Mouse (Mus musculus) liver, adult 2 months (tissue): ENCODE results near the gene Tead1. TPM values are rescaled to one million over a fixed set of nuclear protein-coding genes. Genes with fewer than 3 reads are reported as not detected.

ENCODE experiments used
- DNase-seq: peaks from one replicate; pipeline ENCODE4 v3.0.0-alpha.2; 2011; ENCODE audit warnings: low read depth, low spot score; ENCODE audit errors: extremely low read depth
- H3K27ac ChIP-seq: fragments of 200-500 bp; replicated peaks from 2 replicates; pipeline ENCODE4 v1.5.1; 2012; ENCODE audit warnings: low read depth, mild to moderate bottlenecking, control low read depth, inconsistent platforms, low read length; ENCODE audit not compliant: insufficient read depth
- H3K27me3 ChIP-seq: fragments of 200-500 bp; 2 replicates; pipeline ENCODE4 v1.6.1; 2012; ENCODE audit warnings: mild to moderate bottlenecking, moderate library complexity, low read length, inconsistent platforms; ENCODE audit not compliant: control insufficient read depth, insufficient read depth
- H3K36me3 ChIP-seq: fragments of 200-500 bp; 2 replicates; pipeline ENCODE4 v1.6.1; 2012; ENCODE audit warnings: low read length, inconsistent platforms; ENCODE audit not compliant: control insufficient read depth, insufficient read depth
- H3K4me1 ChIP-seq: fragments of 200-500 bp; 2 replicates; pipeline ENCODE4 v1.6.1; 2011; ENCODE audit warnings: low read length; ENCODE audit not compliant: control insufficient read depth, insufficient read depth
- H3K4me3 ChIP-seq: fragments of 200-500 bp; 2 replicates; pipeline ENCODE4 v1.5.1; 2011; ENCODE audit warnings: low read depth, mild to moderate bottlenecking, control low read depth, low read length, moderate library complexity; ENCODE audit not compliant: insufficient read depth
- H3K79me2 ChIP-seq: fragments of 200-500 bp; 2 replicates; pipeline ENCODE4 v1.6.1; 2012; ENCODE audit warnings: inconsistent platforms, mild to moderate bottlenecking, low read length, moderate library complexity; ENCODE audit not compliant: control insufficient read depth, insufficient read depth
- H3K9ac ChIP-seq: fragments of 200-500 bp; 2 replicates; pipeline ENCODE4 v1.6.1; 2012; ENCODE audit warnings: low read depth, mild to moderate bottlenecking, control low read depth, inconsistent platforms, low read length
- CTCF ChIP-seq: fragments of 200-500 bp; IDR thresholded peaks from 2 replicates; pipeline ENCODE4 v1.5.1; 2011; ENCODE audit warnings: low read depth, low read length, control low read depth
- POLR2A ChIP-seq: fragments of 200-500 bp; IDR thresholded peaks from 2 replicates; pipeline ENCODE4 v1.6.1; 2011; ENCODE audit warnings: low read length, control low read depth; ENCODE audit not compliant: insufficient read depth; ENCODE audit errors: extremely low read depth
- WGBS: fragments of 180-500 bp; shearing (Covaris S2); methylation state at CpG from one replicate; pipeline ENCODE4 v1.1.7; 2018; 5-methylcytosine and 5-hydroxymethylcytosine counted together
- polyA plus RNA-seq: library from polyadenylated mRNA; depleted of rRNA; stranded (reverse); fragments of >200 nt; gene quantifications from 2 replicates; pipeline ENCODE4 v1.2.3, GENCODE M21; 2012
- total RNA-seq: library from RNA; depleted of rRNA; stranded (reverse); fragments of >200 nt; gene quantifications from 2 replicates; pipeline ENCODE4 v1.2.3, GENCODE M21; 2014

Tead1 gene
- total and polyA plus RNA-seq, 2 experiments, result 2.3 to 4.1 TPM

DNA sequence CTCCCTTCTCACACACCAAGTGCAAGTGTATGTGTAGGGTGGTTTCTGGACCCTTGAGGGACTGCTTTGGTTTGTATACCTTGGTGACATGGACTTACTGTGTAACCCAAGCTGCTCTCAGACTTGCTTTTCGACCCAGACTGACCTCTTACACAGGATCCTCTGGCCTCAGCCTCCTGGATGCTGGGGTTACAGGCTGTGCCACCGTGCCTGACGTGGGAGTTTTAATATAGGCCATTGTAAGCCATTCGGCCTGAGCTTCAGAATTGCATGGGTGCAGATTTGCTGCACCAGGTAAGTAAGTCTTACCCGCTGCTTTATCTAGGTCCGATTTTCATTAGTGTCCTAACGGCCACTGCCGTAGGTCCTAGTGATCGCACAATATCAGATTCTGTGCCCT is 71.0 kb downstream of the Tead1 start:
- Histone ChIP-seq H3K79me2 (peaks cover 26% of the 10 kb centered on the region; the same call in 1 of the 2 replicates), H3K36me3 (no peaks in the 10 kb centered on the region), H3K4me1 (no peaks in the 10 kb centered on the region), H3K27me3 (no peaks in the 10 kb centered on the region), H3K27ac (no peak overlapping the region), H3K4me3 (no peak overlapping the region), H3K9ac (no peak overlapping the region)
- TF ChIP-seq POLR2A, result no peak
- no peak for TF ChIP-seq CTCF
- WGBS, result 94% methylated on average over 9 of the region's 9 CpGs
- DNase-seq, result no peak

- WGBS, result 97% methylated on average over 6 of the region's 6 CpGs
- Histone ChIP-seq H3K79me2 (peaks cover 33% of the 10 kb centered on the region; the same call in 1 of the 2 replicates), H3K27ac (no peak overlapping the region), H3K9ac (no peak overlapping the region), H3K36me3 (no peaks in the 10 kb centered on the region), H3K27me3 (no peaks in the 10 kb centered on the region), H3K4me1 (no peaks in the 10 kb centered on the region), H3K4me3 (no peak overlapping the region)
- DNase-seq, result no peak
- TF ChIP-seq POLR2A (no peak), CTCF (no peak)
These were observed 73.2 kb downstream of the Tead1 start for GRCm38 (mm10) chr7:112752311-112752710.

- no peak for DNase-seq
- Histone ChIP-seq H3K9ac (no peak overlapping the region), H3K36me3 (no peaks in the 10 kb centered on the region), H3K27me3 (no peaks in the 10 kb centered on the region), H3K79me2 (peaks cover 33% of the 10 kb centered on the region; the same call in 1 of the 2 replicates), H3K4me3 (no peak overlapping the region), H3K27ac (no peak overlapping the region), H3K4me1 (no peaks in the 10 kb centered on the region)
- WGBS, result 81% methylated on average over 6 of the region's 6 CpGs
- no peak for TF ChIP-seq POLR2A
These were observed 74.2 kb downstream of the Tead1 start for GRCm38 (mm10) chr7:112753314-112753713.

DNA sequence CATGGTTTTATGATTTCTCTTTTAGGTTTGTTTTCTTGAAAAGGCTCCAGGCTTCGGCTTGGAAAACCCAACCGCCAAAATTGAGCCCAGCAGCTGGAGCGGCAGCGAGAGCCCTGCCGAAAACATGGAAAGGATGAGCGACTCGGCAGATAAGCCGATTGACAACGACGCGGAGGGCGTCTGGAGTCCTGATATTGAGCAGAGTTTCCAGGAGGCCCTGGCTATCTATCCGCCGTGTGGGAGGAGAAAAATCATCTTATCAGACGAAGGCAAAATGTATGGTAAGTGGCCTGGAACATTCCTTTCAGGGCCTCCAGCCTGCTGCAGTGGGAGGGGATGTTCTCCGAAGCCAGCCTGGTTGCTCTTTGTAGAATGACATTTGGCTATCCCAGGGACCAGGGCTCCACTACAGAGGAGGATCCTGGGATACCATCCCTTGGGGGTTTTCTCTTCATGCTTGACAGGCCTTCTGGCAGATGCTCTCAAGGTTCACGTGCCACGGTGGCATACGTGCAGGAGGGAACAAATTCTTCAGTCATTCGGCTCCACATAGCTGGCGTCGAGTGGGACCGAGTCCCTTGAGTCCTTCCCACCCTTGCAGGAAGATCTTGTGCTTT is 80.3 kb downstream of the Tead1 start:
- Histone ChIP-seq H3K9ac (no peak overlapping the region), H3K36me3 (no peaks in the 10 kb centered on the region), H3K4me1 (peaks cover 10% of the 10 kb centered on the region; the same call in 1 of the 2 replicates), H3K27ac (no peak overlapping the region), H3K27me3 (no peaks in the 10 kb centered on the region), H3K79me2 (peaks cover 13% of the 10 kb centered on the region; the same call in 1 of the 2 replicates), H3K4me3 (no peak overlapping the region)
- TF ChIP-seq CTCF, result no peak
- WGBS, result 91% methylated on average over 23 of the region's 23 CpGs
- DNase-seq, result no peak

DNA sequence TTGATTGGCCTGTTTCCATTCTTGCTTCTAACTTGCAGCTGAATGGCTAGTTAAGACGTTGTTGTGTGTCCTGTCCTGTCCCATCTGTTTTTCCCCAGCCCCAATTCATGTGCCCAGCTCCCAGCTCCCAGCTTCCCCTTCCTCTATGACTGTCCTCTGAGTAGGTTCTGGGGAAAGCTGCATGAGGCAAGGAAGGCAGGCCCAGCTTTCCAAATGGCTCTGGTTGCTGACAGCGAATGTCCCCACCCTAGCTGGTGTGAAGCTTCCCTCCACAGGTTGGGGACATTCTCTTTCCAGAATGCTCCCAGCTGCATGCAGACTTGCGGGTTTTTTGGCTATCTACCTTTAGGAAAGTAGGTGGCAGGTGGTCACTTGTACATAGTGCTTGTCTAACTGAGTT is 81.2 kb downstream of the Tead1 start:
- no peak for TF ChIP-seq POLR2A
- TF ChIP-seq CTCF, result no peak
- WGBS, result 91% methylated on average over 3 of the region's 3 CpGs
- no peak overlapping the region for H3K27ac ChIP-seq
- no peaks in the 10 kb centered on the region for H3K36me3 ChIP-seq
- no peak overlapping the region for H3K9ac ChIP-seq
- H3K79me2 ChIP-seq, result peaks cover 5% of the 10 kb centered on the region; the same call in 1 of the 2 replicates
- no peaks in the 10 kb centered on the region for H3K27me3 ChIP-seq
- peaks cover 10% of the 10 kb centered on the region; the same call in 1 of the 2 replicates for H3K4me1 ChIP-seq
- DNase-seq, result no peak
- H3K4me3 ChIP-seq, result no peak overlapping the region

GRCm38 (mm10) chr7:112760782-112761181 is 81.7 kb downstream of the Tead1 start:
- Histone ChIP-seq H3K9ac (no peak overlapping the region), H3K27ac (no peak overlapping the region), H3K79me2 (peaks cover 5% of the 10 kb centered on the region; the same call in 1 of the 2 replicates), H3K27me3 (no peaks in the 10 kb centered on the region), H3K4me3 (no peak overlapping the region), H3K4me1 (peaks cover 10% of the 10 kb centered on the region; the same call in 1 of the 2 replicates), H3K36me3 (no peaks in the 10 kb centered on the region)
- DNase-seq, result no peak
- no peak for TF ChIP-seq CTCF
- TF ChIP-seq POLR2A, result no peak
- WGBS, result 81% methylated on average over 8 of the region's 8 CpGs
